Mouse (Mus musculus): ENCODE measurements around the gene Nol12.

The Nol12 gene

GRCm38 (mm10) chr15:78934784-78935320, at the start of gene Nol12:
Gene Nol12, plus strand, starts transcription at chr15:78934933.
- peak; percentile 80 for DNase-seq

DNA sequence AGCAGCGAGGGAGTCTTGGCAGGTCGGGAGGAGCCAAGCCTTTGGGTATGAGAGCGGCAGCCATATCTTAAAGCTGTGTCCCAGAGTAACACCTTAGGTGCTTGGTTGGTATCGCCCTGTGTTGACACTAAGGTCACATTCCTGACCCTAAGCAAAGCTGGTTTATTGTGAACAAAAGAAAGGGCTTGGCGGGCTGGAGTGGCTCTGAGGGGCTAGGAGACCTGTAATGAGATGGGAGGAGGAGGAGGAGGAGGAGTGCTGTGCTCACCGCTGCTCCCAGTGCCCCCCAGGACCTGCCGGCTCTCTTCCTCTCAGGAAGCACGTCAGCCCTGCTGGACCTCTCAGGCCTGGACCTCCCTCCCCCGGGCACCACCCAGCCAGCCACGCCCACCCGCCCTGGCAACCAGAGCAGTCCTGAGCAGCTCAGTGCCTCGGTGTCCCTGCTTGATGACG, 45.3 kb upstream of the Nol12 start:
- no peak for DNase-seq

DNA sequence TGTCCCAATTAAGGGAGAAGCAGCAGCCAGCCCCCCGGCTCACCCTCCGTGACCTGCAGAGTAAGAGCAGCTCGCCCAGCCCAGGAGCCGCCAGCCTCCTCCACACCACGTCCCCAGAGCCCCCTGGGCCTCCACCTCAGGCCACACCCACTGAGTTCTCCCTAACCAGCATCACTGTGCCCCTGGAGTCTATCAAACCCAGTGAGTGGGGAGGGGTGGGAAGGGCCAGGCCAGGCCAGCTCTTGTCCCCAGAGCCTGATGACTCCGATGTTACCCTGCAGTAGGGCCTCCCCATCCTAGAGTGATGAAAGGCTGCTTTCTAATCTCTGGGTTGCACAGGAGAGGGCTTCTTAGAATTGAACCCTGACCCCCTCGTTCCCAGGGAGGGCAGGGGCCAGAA, 42.3 kb upstream of the Nol12 start:
- DNase-seq: no peak

- DNase-seq: no peak
These were observed 40.0 kb upstream of the Nol12 start for GRCm38 (mm10) chr15:78894726-78895125.

DNA sequence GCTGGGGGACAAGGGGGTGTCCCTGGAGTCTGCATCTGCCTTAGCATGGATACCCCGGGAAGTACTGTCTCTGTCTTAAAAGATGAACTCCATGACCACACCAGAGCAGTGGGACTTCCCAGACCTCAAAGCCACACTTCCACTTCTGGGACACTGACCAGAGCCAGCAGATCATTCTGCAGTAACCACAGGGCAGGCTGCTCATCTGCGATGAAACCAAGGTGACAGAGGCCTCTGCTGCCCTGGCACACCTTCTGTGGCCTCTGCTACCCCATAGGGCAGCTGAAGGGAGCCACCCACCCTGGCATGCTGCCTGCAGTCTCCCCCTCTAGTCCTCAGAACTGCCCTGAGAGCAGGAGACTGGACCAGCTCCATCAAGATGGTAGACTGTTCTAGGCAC, 39.0 kb upstream of the Nol12 start:
- no peak for DNase-seq

DNA sequence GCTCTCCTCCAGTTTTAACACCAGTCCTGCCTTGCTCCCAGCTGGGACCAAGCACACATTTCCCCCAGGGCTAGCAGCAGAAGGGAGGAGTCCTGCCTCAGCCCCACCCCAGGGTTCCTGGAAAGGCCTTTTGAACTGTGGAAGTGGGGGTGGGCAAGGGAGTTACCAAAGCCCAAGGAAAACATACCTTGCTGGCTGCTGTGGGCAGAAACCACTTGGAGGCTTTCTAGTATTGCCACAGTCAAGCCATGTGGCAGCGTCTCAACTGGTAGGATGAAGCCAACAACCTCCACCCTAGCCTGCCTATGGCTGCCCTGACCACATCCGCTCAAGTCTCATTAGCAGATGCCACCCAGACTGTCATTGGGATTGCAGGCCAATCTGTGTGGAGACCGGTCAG, 38.6 kb upstream of the Nol12 start:
- no peak for DNase-seq

- no peak for DNase-seq
These were observed 37.2 kb upstream of the Nol12 start for GRCm38 (mm10) chr15:78897488-78897887.

DNA sequence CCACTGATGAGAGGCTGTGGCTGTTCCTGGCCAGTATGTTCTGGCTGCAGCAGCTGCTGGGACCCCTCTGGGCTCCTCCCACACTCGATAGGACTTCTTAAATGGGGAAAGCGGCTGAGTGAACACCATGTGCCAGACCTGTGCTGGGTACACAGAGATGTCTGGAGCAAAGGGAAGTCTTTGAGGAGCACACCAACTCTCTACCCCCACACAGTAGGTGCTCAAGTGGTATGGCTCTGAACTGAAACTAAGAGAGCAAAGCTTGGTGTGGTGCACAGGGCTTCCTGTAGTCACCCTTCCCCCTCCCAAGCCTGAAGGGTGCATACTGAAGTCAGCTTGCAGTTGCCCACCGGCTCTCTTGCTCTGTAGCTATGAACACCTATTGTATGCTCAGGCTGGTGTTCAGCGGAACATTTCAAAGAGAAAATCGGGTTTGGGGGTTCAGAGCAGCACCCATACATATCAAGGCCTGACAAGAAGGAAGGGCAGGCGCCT, 36.2 kb upstream of the Nol12 start:
- no peak for DNase-seq

DNA sequence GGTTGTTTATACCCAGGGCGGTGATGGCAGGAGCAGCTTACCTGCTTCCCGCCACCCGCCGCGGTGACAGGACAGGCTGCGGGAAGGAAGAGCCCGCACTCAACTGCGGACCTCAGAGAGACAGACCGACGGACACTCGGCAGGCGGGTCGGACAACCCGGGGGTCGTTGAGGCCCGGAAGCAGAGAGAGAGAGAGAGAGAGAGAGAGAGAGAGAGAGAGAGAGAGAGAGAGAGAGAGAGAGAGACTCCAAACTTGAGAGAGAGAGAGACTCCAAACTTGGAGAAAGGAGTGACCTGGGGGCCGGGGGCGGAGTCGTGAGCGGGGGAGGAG, 35.4 kb upstream of the Nol12 start, which contains the start of gene Gm49510:
Gm49510 (plus strand) TSS at position 259 of the 331 bp plus-strand sequence.
- DNase-seq: no peak

GRCm38 (mm10) chr15:78899740-78900584, 34.8 kb upstream of the Nol12 start, which contains the start of gene Sh3bp1:
Gene Sh3bp1, plus strand, starts transcription at chr15:78899768.
- no peak for DNase-seq

- no peak for DNase-seq
These were observed 33.9 kb upstream of the Nol12 start for GRCm38 (mm10) chr15:78900585-78901421.

DNA sequence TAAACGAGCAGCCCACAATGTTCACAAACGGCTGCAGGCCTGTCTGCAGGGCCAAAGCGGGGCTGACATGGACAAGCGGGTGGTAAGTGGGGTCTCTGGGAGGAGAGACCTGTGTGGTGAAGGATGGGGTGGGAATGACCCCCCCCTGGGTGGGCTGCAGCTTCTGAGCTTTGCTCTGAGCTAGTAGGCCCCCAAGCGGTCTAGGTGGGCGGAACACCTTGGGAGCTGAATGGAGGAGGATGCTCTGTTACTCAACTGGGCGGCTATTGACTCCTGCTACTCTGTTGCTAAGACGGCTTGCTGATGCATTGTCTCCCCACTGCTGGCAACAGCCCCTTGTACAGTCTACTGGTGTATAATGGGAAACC, 33.3 kb upstream of the Nol12 start:
- no peak for DNase-seq

DNA sequence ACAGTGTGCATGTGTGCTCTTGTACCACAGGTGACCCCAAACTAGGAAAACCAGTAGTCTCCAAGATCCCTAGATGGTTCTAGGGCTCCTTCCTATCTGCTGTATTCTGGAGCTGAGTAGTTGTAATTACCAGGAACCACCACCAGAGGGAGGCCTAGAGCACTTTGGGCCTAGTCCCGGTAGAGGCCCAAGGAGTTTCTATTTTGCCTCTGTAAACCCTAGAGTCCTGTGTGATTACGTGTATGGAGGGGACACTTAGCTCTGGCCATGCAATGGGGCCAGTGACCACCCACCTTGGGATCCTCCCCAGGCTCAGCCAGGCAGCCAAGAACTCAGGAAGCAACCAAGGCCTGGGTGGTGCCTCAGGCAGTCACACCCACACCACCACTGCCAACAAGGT, 31.5 kb upstream of the Nol12 start:
- peak; percentile 62 for DNase-seq

GRCm38 (mm10) chr15:78908399-78908798, 26.3 kb upstream of the Nol12 start:
- no peak for DNase-seq

DNA sequence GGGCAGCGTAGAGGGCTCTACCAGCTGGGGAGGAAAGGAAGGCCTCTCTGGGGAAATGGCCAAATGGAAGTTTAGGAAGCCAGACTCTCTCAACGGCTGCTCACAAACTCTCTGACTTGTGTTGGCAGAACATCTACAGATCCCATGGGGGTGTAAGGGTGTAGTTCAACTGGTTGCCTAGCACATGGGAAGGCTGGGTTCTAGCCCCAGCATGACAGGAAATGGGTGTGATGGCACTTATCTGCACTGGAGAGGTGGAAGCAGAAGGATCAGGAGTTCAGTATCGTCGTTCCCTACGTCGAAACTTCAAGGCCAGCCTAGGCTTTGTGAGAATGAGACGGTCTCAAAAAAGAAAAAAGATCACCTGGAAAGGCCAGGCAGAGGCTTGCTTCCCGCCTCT, 25.8 kb upstream of the Nol12 start:
- no peak for DNase-seq

- no peak for DNase-seq
These were observed 22.7 kb upstream of the Nol12 start for GRCm38 (mm10) chr15:78912040-78912439.

- peak; percentile 92 for DNase-seq
These were observed 21.1 kb upstream of the Nol12 start, which contains the start of gene Pdxp for GRCm38 (mm10) chr15:78913632-78914090. Gene Pdxp, plus strand, starts transcription at chr15:78913919.

GRCm38 (mm10) chr15:78914091-78914822, 20.5 kb upstream of the Nol12 start:
- DNase-seq: no peak

DNA sequence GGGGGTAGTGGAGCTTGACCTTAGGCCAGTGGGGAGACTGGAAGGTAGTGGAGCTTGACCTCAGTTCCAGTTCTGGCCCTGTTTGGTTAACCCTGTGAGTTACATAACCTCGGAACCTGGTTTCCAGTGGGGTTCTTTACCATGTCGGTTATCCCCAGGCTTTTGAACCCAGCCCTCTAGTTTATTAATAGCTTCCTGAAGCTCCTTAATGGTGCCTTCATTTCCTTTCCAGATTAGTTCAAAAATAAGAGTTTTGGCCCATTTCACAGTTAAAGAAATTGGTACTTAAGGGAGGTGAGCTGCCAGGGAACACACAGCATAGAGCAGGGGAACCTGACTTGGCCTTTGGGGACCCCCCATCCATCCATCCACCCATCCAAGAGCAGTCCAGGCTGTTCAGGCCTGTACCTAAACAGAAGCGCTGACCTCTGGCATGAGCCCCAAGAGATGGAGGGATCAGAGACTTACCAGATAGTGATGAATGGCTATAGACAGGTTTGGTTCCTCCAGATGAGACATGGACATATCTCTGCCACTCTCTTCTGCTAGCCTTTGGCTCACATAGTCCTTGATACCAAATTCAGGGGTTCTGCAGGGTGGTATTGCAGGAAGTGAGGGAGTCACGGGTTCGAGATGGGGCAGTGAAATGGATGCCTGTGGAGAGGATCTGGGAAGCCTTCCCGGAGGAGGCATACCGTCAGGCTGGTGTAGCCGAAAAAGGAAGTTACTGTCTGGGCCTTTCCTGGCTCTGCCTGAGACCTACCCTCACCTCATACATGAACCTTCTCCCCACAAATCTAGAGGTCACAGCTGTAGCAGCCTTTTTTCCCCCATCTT, 19.7 kb upstream of the Nol12 start:
- DNase-seq: no peak

DNA sequence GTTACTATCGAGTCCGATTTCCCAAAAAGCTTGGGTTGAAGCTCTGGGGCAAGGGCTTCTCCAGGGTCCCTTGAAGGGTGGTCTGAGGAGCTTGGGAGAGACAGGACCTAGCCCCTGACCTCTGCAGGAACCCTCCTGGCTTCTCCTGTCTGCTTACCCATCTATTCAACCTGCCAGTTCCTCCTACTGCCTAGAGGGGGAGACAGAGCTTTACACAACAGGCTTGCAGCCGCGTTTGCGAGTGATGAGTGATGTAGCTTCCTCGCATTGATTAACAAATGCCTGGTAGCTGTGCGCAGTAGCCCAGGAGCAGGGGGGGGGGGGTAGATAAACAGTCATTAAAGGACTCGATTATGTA, 19.1 kb upstream of the Nol12 start:
- DNase-seq: peak; percentile 65

- DNase-seq: no peak
These were observed 18.5 kb upstream of the Nol12 start for GRCm38 (mm10) chr15:78916052-78916826.
